Mouse (Mus musculus): ENCODE results near the gene Dpp8. TPM values are rescaled to one million over a fixed set of nuclear protein-coding genes. Genes with fewer than 3 reads are reported as not detected.

The Dpp8 gene
- total RNA-seq, 2 experiments from 2014 or later, result 91.8 to 92.9 TPM

DNA sequence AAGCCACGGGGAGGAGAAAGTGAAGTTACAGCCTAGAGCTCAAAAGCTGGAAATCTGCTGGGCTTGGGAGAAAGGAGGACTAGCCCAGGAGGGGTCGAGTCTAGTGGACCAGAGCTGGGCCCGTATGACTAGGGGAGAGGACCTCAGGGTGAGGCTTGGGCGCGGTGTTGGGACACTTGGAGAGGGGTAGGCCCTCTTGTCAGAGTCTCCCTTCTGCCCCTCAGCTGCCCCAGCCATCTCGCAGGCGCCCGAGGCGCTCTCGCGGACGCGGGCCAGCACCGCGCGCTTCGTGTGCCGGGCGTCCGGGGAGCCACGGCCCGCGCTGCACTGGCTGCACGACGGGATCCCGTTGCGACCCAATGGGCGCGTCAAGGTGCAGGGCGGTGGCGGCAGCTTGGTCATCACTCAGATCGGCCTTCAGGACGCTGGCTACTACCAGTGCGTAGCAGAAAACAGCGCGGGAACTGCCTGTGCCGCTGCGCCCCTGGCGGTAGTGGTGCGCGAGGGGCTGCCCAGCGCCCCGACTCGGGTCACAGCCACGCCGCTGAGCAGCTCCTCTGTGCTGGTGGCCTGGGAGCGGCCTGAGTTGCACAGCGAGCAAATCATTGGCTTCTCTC lies 91.4 kb downstream of the Dpp8 start:
- DNase-seq (ENCODE audit: low spot score in 2 of 2), result peak; percentile 57 to 58

DNA sequence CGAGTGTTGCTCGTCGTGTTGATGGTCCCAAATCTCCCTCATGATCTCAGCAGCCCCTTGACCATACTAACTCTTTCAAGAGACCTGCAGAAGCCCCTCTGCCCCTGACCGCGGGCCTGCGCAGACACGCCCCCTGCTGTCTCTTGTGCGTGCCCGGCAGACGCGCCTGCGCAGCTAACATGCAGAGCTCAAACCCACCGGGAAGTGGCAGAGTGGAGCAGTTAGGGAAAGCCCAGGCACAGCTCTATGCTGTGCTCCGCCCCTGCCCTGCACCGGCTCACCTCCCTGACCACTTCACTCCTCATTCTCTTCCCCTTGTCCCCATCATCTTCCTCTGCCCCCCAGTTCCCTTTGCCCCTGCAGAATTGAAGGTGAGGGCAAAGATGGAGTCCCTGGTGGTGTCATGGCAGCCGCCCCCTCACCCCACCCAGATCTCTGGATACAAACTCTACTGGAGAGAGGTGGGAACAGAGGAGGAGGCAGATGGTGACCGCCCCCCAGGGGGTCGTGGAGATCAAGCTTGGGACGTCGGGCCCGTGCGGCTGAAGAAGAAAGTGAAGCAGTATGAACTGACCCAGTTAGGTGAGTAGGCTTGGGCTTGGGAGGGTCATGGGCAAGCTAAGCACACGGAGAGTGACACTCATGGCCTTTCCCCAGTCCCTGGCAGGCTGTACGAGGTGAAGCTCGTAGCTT lies 96.1 kb downstream of the Dpp8 start:
- peak; percentile 36 to 47 for DNase-seq (ENCODE audit: low spot score in 2 of 2)

DNA sequence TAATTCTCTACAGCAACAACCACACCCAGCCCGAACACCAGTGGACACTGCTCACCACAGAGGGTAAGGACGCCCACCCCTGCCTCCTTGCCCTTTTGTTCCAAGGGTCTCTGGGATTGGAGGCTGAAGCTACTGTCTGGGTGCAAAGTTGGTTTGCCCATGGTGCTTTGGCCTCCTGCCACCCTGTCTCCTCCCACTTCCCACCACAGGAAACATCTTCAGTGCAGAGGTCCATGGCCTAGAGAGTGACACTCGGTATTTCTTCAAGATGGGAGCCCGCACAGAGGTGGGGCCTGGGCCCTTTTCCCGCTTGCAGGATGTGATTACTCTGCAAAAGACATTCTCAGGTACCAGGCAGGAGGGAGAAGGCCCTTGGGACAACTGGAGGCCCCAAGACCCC lies 99.5 kb downstream of the Dpp8 start:
- no peak for DNase-seq (ENCODE audit: low spot score in 2 of 2)

Other genes starting within 250 kb of the Dpp8 start
- gene Dennd4a, start 221.1 kb upstream of the Dpp8 start, total RNA-seq (2021), result 10 to 100 TPM; 15.9 to 18.9 TPM
- not detected for gene Slc24a1, start 80.8 kb upstream of the Dpp8 start, total RNA-seq (2021)
- gene Ints14, start 71.5 kb upstream of the Dpp8 start, total RNA-seq (2021), result 10 to 100 TPM; 22.3 to 23.5 TPM
- gene Hacd3, start 10.7 kb upstream of the Dpp8 start, total RNA-seq (2021), result 100 to 1,000 TPM; 216 to 368 TPM
- 10 to 100 TPM; 21.1 to 24.1 TPM for gene Igdcc4, start 69.1 kb downstream of the Dpp8 start, total RNA-seq (2021)
- 1 to 10 TPM; 1.4 to 1.8 TPM for gene Igdcc3, start 108.8 kb downstream of the Dpp8 start, total RNA-seq (2021)
- 10 to 100 TPM; 12.0 to 15.3 TPM for gene Parp16, start 162.9 kb downstream of the Dpp8 start, total RNA-seq (2021)
- 1 to 10 TPM; 3.1 to 5.9 TPM for gene Cilp, start 232.8 kb downstream of the Dpp8 start, total RNA-seq (2021)